Mouse (Mus musculus) WW6 (cell line): Measurements from ENCODE around the gene Ip6k2.

ENCODE experiments used
- DNase-seq: peaks from one replicate; pipeline ENCODE4 v3.0.0-alpha.2; 2013; ENCODE audit warnings: low read depth, low spot score

Gene Ip6k2

GRCm38 (mm10) chr9:108782836-108783547, 604 bp upstream of the Ip6k2 start:
- DNase-seq: no peak

GRCm38 (mm10) chr9:108785416-108785815, 1.8 kb downstream of the Ip6k2 start:
- no peak for DNase-seq

- DNase-seq: no peak
These were observed 2.9 kb downstream of the Ip6k2 start for GRCm38 (mm10) chr9:108786494-108786893.

- DNase-seq: no peak
These were observed 3.5 kb downstream of the Ip6k2 start for GRCm38 (mm10) chr9:108787080-108787479.

- DNase-seq: no peak
These were observed 5.1 kb downstream of the Ip6k2 start for GRCm38 (mm10) chr9:108788713-108789112.

- DNase-seq: no peak
These were observed 8.7 kb downstream of the Ip6k2 start for GRCm38 (mm10) chr9:108792307-108792706.

- no peak for DNase-seq
These were observed 9.1 kb downstream of the Ip6k2 start for GRCm38 (mm10) chr9:108792730-108793129.

GRCm38 (mm10) chr9:108795281-108795680, 11.7 kb downstream of the Ip6k2 start:
- no peak for DNase-seq

GRCm38 (mm10) chr9:108795762-108796161, 12.2 kb downstream of the Ip6k2 start:
- no peak for DNase-seq

- no peak for DNase-seq
These were observed 12.9 kb downstream of the Ip6k2 start for GRCm38 (mm10) chr9:108796351-108796981.

GRCm38 (mm10) chr9:108797477-108797876, 13.9 kb downstream of the Ip6k2 start:
- no peak for DNase-seq

GRCm38 (mm10) chr9:108798508-108799075, 15.0 kb downstream of the Ip6k2 start:
- no peak for DNase-seq

- DNase-seq: no peak
These were observed 16.0 kb downstream of the Ip6k2 start for GRCm38 (mm10) chr9:108799564-108799963.

GRCm38 (mm10) chr9:108805768-108806167, 22.2 kb downstream of the Ip6k2 start:
- DNase-seq: no peak

- DNase-seq: no peak
These were observed 22.8 kb downstream of the Ip6k2 start for GRCm38 (mm10) chr9:108806379-108806778.

- DNase-seq: no peak
These were observed 23.2 kb downstream of the Ip6k2 start for GRCm38 (mm10) chr9:108806831-108807230.

GRCm38 (mm10) chr9:108807674-108808073, 24.1 kb downstream of the Ip6k2 start:
- no peak for DNase-seq

- no peak for DNase-seq
These were observed 24.6 kb downstream of the Ip6k2 start, which contains the start of gene Nckipsd for GRCm38 (mm10) chr9:108808163-108808665. TSS of gene Nckipsd (plus strand) at chr9:108808368.

- DNase-seq: no peak
These were observed 25.6 kb downstream of the Ip6k2 start for GRCm38 (mm10) chr9:108809188-108809587.

GRCm38 (mm10) chr9:108809723-108810122, 26.1 kb downstream of the Ip6k2 start:
- DNase-seq: no peak

- DNase-seq: no peak
These were observed 26.9 kb downstream of the Ip6k2 start for GRCm38 (mm10) chr9:108810516-108810915.

- DNase-seq: no peak
These were observed 32.0 kb downstream of the Ip6k2 start for GRCm38 (mm10) chr9:108815557-108815956.

GRCm38 (mm10) chr9:108819495-108819894, 35.9 kb downstream of the Ip6k2 start:
- no peak for DNase-seq
